Mouse (Mus musculus) midbrain, postnatal 0 days (tissue): Measurements from ENCODE around the gene 5730596B20Rik. TPM values are rescaled to one million over a fixed set of nuclear protein-coding genes. Genes with fewer than 3 reads are reported as not detected.

Experiments
- ATAC-seq: fragments of 200-750 bp; cut with Nextera tagmentation; 2 replicates; pipeline ENCODE4 v1.8.0; 2017; ENCODE audit warnings: moderate number of reproducible peaks, mild to moderate bottlenecking, moderate TSS enrichment, moderate library complexity; ENCODE audit not compliant: low FRiP score
- DNase-seq: peaks from one replicate; pipeline ENCODE4 v3.0.0-alpha.2; 2015; ENCODE audit warnings: low spot score
- H3K27ac ChIP-seq: fragments of 300-500 bp; sonication (generic); 2 replicates; pipeline ENCODE4 v1.5.1; 2014; ENCODE audit warnings: low read depth, mild to moderate bottlenecking, low read length, mixed read lengths
- H3K27me3 ChIP-seq: fragments of 300-500 bp; sonication (generic); 2 replicates; pipeline ENCODE4 v1.6.1; 2014; ENCODE audit warnings: low read length, control low read depth, mixed read lengths; ENCODE audit not compliant: insufficient read depth
- H3K36me3 ChIP-seq: fragments of 300-500 bp; sonication (generic); 2 replicates; pipeline ENCODE4 v1.6.1; 2014; ENCODE audit warnings: low read length, control low read depth, mixed read lengths; ENCODE audit not compliant: insufficient read depth
- H3K4me1 ChIP-seq: fragments of 300-500 bp; sonication (generic); 2 replicates; pipeline ENCODE4 v1.6.1; 2014; ENCODE audit warnings: mild to moderate bottlenecking, control low read depth, antibody characterized with exemption, low read length, mixed read lengths; ENCODE audit not compliant: insufficient read depth
- H3K4me2 ChIP-seq: fragments of 300-500 bp; sonication (generic); 2 replicates; pipeline ENCODE4 v1.6.1; 2014; ENCODE audit warnings: low read depth, mild to moderate bottlenecking, low read length, mixed read lengths; ENCODE audit not compliant: poor library complexity, severe bottlenecking
- H3K4me3 ChIP-seq: fragments of 300-500 bp; sonication (generic); 2 replicates; pipeline ENCODE4 v1.5.1; 2014; ENCODE audit warnings: low read depth, mild to moderate bottlenecking, low read length, moderate library complexity
- H3K9ac ChIP-seq: fragments of 300-500 bp; sonication (generic); replicated peaks from 2 replicates; pipeline ENCODE4 v1.6.1; 2014; ENCODE audit warnings: mild to moderate bottlenecking, low read length, moderate library complexity, mixed read lengths; ENCODE audit not compliant: poor library complexity, severe bottlenecking
- H3K9me3 ChIP-seq: fragments of 300-500 bp; sonication (generic); 2 replicates; pipeline ENCODE4 v1.6.1; 2016; ENCODE audit warnings: low read length, control low read depth
- CTCF ChIP-seq: IDR thresholded peaks from 2 replicates; pipeline ENCODE4 v1.5.1; 2016; ENCODE audit warnings: antibody characterized with exemption, mild to moderate bottlenecking
- WGBS: fragments of 180-500 bp; shearing (Covaris S2); extraction: QIAGEN DNeasy Blood & Tissue Kit; methylation state at CpG from one replicate; pipeline ENCODE4 v1.1.7; 2014; 5-methylcytosine and 5-hydroxymethylcytosine counted together
- polyA plus RNA-seq: library from polyadenylated mRNA; unstranded; fragments of >200 nt; fragmentation: Nextera tagmentation; extraction: Ambion mirVana; gene quantifications from 2 replicates; pipeline ENCODE4 v1.2.1, GENCODE M21; 2015
- total RNA-seq: library from RNA; depleted of rRNA; stranded (reverse); fragments of >200 nt; gene quantifications from 2 replicates; pipeline ENCODE4 v1.2.3, GENCODE M21; 2014; rRNA removed

Gene 5730596B20Rik
- total RNA-seq = not detected in 2 replicates
- not detected in 2 replicates for polyA plus RNA-seq

DNA sequence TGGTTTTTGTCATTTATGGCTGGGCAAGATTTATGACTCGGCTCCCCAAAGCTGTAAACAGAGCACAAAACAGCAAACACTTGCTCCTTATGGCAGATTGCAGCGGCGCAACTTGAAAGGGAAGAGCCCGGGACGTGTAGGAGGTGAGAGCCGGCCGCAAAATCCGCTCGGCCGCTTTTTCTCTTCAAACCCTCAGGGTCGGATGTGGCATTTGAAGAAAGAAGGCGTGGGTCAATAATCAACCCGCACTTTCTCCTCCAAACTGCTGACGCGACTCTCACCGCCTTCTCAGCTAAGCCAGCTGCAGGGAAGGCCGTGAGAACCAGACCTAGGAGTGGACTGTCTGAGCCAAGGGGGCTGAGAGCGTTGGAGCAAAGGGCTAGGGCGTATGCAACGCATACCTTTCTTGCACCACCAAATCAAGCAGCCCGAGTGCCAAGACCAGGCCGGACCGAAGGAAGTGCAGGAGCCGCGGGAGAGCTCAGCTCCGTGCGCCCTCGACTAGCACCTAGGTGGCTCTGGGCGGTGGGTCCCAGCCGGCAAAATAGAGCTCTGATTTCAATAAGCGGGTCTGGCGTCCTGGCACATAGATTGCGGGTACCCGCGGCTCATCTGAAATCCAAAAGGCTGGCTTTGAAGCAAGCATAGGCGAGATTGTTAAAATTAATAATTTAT is at the start of gene 5730596B20Rik:
Gene 5730596B20Rik, plus strand, starts transcription at position 438 of the 675 bp plus-strand sequence.
- H3K27ac ChIP-seq = no peak within 1 kb of the TSS
- H3K9ac ChIP-seq = no peak within 1 kb of the TSS
- H3K9me3 ChIP-seq = no peaks in the 10 kb centered on the region
- TF ChIP-seq CTCF = no peak
- under 1% methylated on average over 36 of the region's 36 CpGs for WGBS
- H3K27me3 ChIP-seq = peaks cover 88% of the 10 kb centered on the region
- DNase-seq (no peak), ATAC-seq (no peak)
- H3K36me3 ChIP-seq = no peaks in the 10 kb centered on the region
- H3K4me3 ChIP-seq = no peak within 1 kb of the TSS
- no peaks in the 10 kb centered on the region for H3K4me1 ChIP-seq
- no peak within 1 kb of the TSS for H3K4me2 ChIP-seq

DNA sequence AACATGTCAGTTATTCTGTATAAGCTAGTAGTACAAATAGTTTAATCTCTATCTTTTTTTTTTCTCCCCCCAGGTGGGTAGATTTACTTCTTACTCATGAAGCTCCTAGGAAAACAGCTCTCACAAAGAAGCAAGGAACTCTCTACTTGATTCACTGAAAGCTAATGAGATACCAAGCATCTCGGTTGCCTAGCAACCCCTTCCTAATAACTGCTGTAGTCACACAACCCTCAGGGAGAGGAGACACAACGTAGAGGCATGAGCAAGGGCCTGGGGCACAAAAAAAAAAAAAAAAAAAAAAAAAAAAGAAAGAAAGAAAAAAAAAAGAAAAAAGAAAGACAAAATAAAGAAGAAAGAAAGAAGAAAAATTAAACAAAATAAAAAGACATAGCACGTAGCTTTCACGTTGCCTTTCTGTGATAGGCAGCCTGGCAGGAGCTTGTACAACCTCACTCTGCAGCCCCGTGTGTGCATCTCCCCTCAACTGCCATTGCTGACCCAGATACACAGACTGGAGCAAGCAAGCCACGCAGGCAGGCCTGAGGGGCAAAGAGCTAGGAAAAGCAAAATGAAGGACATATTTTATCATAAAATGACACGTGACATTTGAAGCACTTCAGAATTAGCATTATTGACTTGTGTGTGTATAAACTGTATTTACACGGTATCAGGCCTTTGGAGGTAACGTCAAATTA is 39.3 kb upstream of the 5730596B20Rik start:
- Histone ChIP-seq H3K4me3 (no peak overlapping the region), H3K27me3 (no peaks in the 10 kb centered on the region), H3K36me3 (no peaks in the 10 kb centered on the region), H3K4me1 (no peaks in the 10 kb centered on the region), H3K27ac (no peak overlapping the region), H3K9me3 (no peaks in the 10 kb centered on the region), H3K4me2 (no peak overlapping the region), H3K9ac (no peak overlapping the region)
- WGBS = 42% methylated on average over 9 of the region's 9 CpGs
- TF ChIP-seq CTCF = no peak
- ATAC-seq (no peak), DNase-seq (peak; percentile 81)

DNA sequence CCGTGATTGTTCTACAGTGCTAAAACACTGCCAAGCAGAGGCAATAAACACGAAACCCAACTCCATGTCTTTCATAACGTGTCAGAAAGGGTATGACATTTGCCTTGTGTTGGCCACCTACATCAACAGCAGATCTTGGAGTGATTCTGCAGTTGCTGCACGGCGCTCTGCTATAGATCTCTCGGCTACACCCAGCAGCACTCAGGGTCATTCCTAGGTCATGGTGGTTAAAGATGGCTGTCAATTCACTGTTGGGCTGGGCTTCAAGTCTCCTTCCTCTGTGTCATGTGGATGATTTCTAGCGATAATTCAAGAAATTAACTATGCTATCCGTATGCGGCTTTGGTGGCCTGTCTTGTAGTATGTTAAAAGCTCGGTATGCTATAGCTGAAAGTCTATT is 38.7 kb upstream of the 5730596B20Rik start:
- Histone ChIP-seq H3K27me3 (no peaks in the 10 kb centered on the region), H3K36me3 (no peaks in the 10 kb centered on the region), H3K4me2 (no peak overlapping the region), H3K4me3 (no peak overlapping the region), H3K27ac (no peak overlapping the region), H3K4me1 (no peaks in the 10 kb centered on the region), H3K9ac (no peak overlapping the region), H3K9me3 (no peaks in the 10 kb centered on the region)
- ATAC-seq (no peak), DNase-seq (no peak)
- 76% methylated on average over 10 of the region's 10 CpGs for WGBS
- no peak for TF ChIP-seq CTCF

GRCm38 (mm10) chr6:52139115-52139514 is 38.2 kb upstream of the 5730596B20Rik start:
- H3K4me1 ChIP-seq = no peaks in the 10 kb centered on the region
- DNase-seq (no peak), ATAC-seq (no peak)
- no peak overlapping the region for H3K4me2 ChIP-seq
- no peak overlapping the region for H3K27ac ChIP-seq
- H3K9me3 ChIP-seq = no peaks in the 10 kb centered on the region
- no peak for TF ChIP-seq CTCF
- H3K27me3 ChIP-seq = no peaks in the 10 kb centered on the region
- no peaks in the 10 kb centered on the region for H3K36me3 ChIP-seq
- H3K4me3 ChIP-seq = no peak overlapping the region
- H3K9ac ChIP-seq = no peak overlapping the region
- WGBS = 86% methylated on average over 5 of the region's 5 CpGs

DNA sequence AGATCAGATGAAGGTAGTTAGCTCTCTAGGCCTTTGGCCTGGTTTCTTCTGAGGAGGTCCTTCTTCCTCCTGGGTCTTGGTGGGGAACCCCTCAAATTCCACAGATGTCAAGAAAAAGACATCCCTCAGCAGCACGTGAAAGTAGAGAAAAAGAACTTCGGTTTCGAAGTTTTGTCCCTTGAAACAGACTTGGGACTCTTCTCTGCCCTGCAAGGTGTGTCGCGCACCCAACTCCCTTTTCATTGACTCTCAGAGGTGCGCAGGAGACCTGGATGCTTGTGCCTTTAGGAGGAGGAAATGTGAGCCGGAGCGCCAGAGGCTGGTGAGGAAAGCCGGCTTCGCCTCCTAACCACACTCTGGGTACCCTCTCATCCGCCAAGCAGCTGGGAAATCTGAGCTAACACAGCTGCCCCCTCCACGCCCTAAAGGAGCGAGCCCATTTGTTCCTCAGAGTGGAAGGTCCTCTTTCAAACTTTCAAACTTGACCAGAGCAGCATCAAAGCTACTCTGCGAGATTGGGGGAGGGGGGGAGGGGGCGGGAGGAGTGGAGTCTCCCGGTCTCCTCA is 26.8 kb upstream of the 5730596B20Rik start:
- H3K4me2 ChIP-seq = no peak overlapping the region

GRCm38 (mm10) chr6:52151571-52151970 is 25.7 kb upstream of the 5730596B20Rik start:
- WGBS = 8% methylated on average over 4 of the region's 4 CpGs
- no peaks in the 10 kb centered on the region for H3K36me3 ChIP-seq
- ATAC-seq (no peak), DNase-seq (no peak)
- H3K4me1 ChIP-seq = no peaks in the 10 kb centered on the region
- H3K4me3 ChIP-seq = no peak overlapping the region
- no peak overlapping the region for H3K9ac ChIP-seq
- H3K27ac ChIP-seq = no peak overlapping the region
- H3K27me3 ChIP-seq = peaks cover 79% of the 10 kb centered on the region
- H3K9me3 ChIP-seq = no peaks in the 10 kb centered on the region
- no peak for TF ChIP-seq CTCF
- no peak overlapping the region for H3K4me2 ChIP-seq

More for the DNA sequence above, 26.8 kb upstream of the 5730596B20Rik start:
- ATAC-seq (no peak), DNase-seq (no peak)
- H3K4me1 ChIP-seq = no peaks in the 10 kb centered on the region
- H3K36me3 ChIP-seq = no peaks in the 10 kb centered on the region
- H3K9ac ChIP-seq = no peak overlapping the region
- TF ChIP-seq CTCF = no peak
- 5% methylated on average over 16 of the region's 16 CpGs for WGBS
- H3K27me3 ChIP-seq = peaks cover 68% of the 10 kb centered on the region
- no peak overlapping the region for H3K4me3 ChIP-seq
- H3K9me3 ChIP-seq = no peaks in the 10 kb centered on the region
- H3K27ac ChIP-seq = no peak overlapping the region
